ENCODE assay signal across 8 mouse cellular contexts in the genomic region with DNA sequence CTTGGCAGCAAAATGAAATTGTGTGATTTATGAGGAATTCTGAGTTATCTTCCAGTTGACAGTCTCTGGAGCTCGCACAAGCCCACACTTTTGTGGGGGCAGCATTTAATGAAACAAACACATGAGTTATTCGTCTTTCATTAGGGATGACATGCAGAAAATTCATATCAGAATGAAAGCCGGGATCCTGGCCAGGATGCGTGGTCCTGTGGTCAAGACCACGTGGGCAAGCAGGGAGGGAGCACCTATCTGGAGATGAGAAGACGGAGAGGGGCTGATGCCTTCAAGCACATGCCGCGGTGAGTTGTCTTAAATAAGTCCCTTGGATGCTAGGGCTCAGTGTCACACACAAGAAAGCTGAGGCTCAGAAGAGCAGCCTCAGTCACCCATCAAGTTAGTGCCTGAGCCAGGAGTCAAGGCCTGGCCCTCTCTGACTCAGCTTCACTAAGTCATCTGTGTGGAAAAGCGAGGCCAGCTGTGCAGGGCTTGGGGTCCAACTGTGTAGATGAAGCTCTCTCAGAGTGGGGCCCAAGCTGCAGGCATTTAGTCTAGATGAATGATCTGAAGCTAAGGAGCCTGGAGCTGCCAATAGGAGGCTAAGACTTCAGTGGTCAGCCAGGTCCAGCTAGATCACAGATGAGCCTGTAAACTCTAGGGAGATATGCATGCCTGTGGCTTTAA.
DNase-seq lines count a peak whose midpoint lies in the region; ATAC-seq lines count a peak whose summit lies in the region.
"Had no signal": no experiment of that assay in that cellular context is flagged by ENCODE, and none has a peak within 500 bp of the region (broad histone marks: within the 10 kb centered on the region; RNA-seq: fewer than 3 reads in every experiment).

No protein-coding gene starts in this region.

- H3K9ac ChIP-seq in embryonic facial prominence, embryonic 14.5 days (ENCODE audit: low read depth, low read length): no peak overlapping the region
- H3K9ac ChIP-seq in stomach, embryonic 16.5 days (ENCODE audit: low read length): no peak overlapping the region
- H3K9ac ChIP-seq in hindbrain, embryonic 12.5 days: no peak overlapping the region

- H3K4me2 ChIP-seq in embryonic facial prominence, embryonic 14.5 days (ENCODE audit: low read depth, low read length): no peak overlapping the region
- H3K4me2 ChIP-seq in stomach, embryonic 16.5 days (ENCODE audit: low read depth, low read length): no peak overlapping the region
- H3K4me2 ChIP-seq in hindbrain, embryonic 12.5 days (replicated peaks): no peak overlapping the region

- WGBS in embryonic facial prominence, embryonic 14.5 days: 77% methylated on average over 9 of the region's 9 CpGs
- WGBS in stomach, embryonic 16.5 days: 72% methylated on average over 9 of the region's 9 CpGs
- 90% methylated on average over 9 of the region's 9 CpGs for WGBS in hindbrain, embryonic 12.5 days

- H3K9me3 ChIP-seq in embryonic facial prominence, embryonic 14.5 days (ENCODE audit: control insufficient read depth, low read length): peaks cover 10% of the 10 kb centered on the region
- H3K9me3 ChIP-seq in stomach, embryonic 16.5 days (replicated peaks; ENCODE audit: control insufficient read depth, low read length): 0 out of 2 replicates have a peak, but pooled peaks cover 7% of the 10 kb centered on the region
- H3K9me3 ChIP-seq in hindbrain, embryonic 12.5 days (replicated peaks): peaks cover 7% of the 10 kb centered on the region

- no peak for ATAC-seq in embryonic facial prominence, embryonic 14.5 days (ENCODE audit: low read depth)
- ATAC-seq in stomach, embryonic 16.5 days (ENCODE audit: insufficient read depth, low FRiP score): peak; percentile 58
- ATAC-seq in hindbrain, embryonic 12.5 days (ENCODE audit: low FRiP score): no peak

- intact Hi-C loops in heart, postnatal 36 days (cut with DNase I): no loop called here

- peak; percentile 71 for DNase-seq in testis, postnatal 10 days (ENCODE audit: low spot score)
- DNase-seq in testis, postnatal 14 days (ENCODE audit: low spot score): no peak
- peak; percentile 71 for DNase-seq in embryonic facial prominence, embryonic 14.5 days (ENCODE audit: low spot score)
- peak; percentile 26 to 56 for DNase-seq in heart, postnatal 36 days
- no peak for DNase-seq in thymus, postnatal 14 days
- DNase-seq: thymus, postnatal 36 days had no signal

- no peaks in the 10 kb centered on the region for H3K36me3 ChIP-seq in embryonic facial prominence, embryonic 14.5 days (ENCODE audit: control insufficient read depth, insufficient read depth, low read length)
- H3K36me3 ChIP-seq in stomach, embryonic 16.5 days (ENCODE audit: control insufficient read depth, insufficient read depth, low read length): no peaks in the 10 kb centered on the region
- H3K36me3 ChIP-seq in hindbrain, embryonic 12.5 days: no peaks in the 10 kb centered on the region

- peaks cover 26% of the 10 kb centered on the region for H3K4me1 ChIP-seq in embryonic facial prominence, embryonic 14.5 days (ENCODE audit: control insufficient read depth, insufficient read depth, low read length)
- H3K4me1 ChIP-seq in stomach, embryonic 16.5 days (ENCODE audit: control insufficient read depth, insufficient read depth, low read length): peaks cover 18% of the 10 kb centered on the region
- peaks cover 11% of the 10 kb centered on the region for H3K4me1 ChIP-seq in hindbrain, embryonic 12.5 days

- H3K4me3 ChIP-seq in embryonic facial prominence, embryonic 14.5 days (ENCODE audit: low read depth, low read length): no peak overlapping the region
- H3K4me3 ChIP-seq in stomach, embryonic 16.5 days (replicated peaks; ENCODE audit: low read length): no peak overlapping the region
- no peak overlapping the region for H3K4me3 ChIP-seq in hindbrain, embryonic 12.5 days

- H3K27ac ChIP-seq in embryonic facial prominence, embryonic 14.5 days (replicated peaks; ENCODE audit: low read depth, low read length): 0 out of 2 replicates have a peak overlapping the region, but pooled peaks have one; percentile 13
- H3K27ac ChIP-seq in stomach, embryonic 16.5 days (ENCODE audit: low read length): peak overlapping the region; percentile 43
- no peak overlapping the region for H3K27ac ChIP-seq in hindbrain, embryonic 12.5 days

- H3K27me3 ChIP-seq in embryonic facial prominence, embryonic 14.5 days (replicated peaks; ENCODE audit: control insufficient read depth, insufficient read depth, low read length): no peaks in the 10 kb centered on the region
- H3K27me3 ChIP-seq in stomach, embryonic 16.5 days (ENCODE audit: control insufficient read depth, insufficient read depth, low read length): no peaks in the 10 kb centered on the region
- no peaks in the 10 kb centered on the region for H3K27me3 ChIP-seq in hindbrain, embryonic 12.5 days

Comparison
In these comparisons a context has a peak if more than half of its experiments do, and no peak if none do; other contexts are left out.
1. DNase-seq: peak in testis, postnatal 10 days (single experiment), embryonic facial prominence, embryonic 14.5 days (single experiment) and heart, postnatal 36 days (2 of 2); none in testis, postnatal 14 days (single experiment) and thymus, postnatal 14 days (single experiment).